7 mouse cellular contexts compared by ENCODE assay signal in genomic region chr12:80730567-80730966, GRCm38 (mm10). TPM values are rescaled to one million over a fixed set of nuclear protein-coding genes. Genes with fewer than 3 reads are reported as not detected.
DNase-seq lines count a peak whose midpoint lies in the region; ATAC-seq and TF ChIP-seq lines count a peak whose summit lies in the region.

No protein-coding gene starts in this region.

- H3K9ac ChIP-seq in forebrain, postnatal 0 days, result no peak overlapping the region; the same call in 1 of the 2 replicates
- H3K9ac ChIP-seq in hindbrain, embryonic 16.5 days (ENCODE audit: low read depth, low read length), result no peak overlapping the region

- H3K4me3 ChIP-seq in cerebellum, adult 2 months (replicated peaks; ENCODE audit: insufficient read depth, low read depth, low read length), result no peak overlapping the region
- no peak overlapping the region for H3K4me3 ChIP-seq in forebrain, postnatal 0 days (ENCODE audit: low read depth, low read length)
- H3K4me3 ChIP-seq in hindbrain, embryonic 16.5 days (ENCODE audit: low read length), result no peak overlapping the region

- DNase-seq in NIH3T3 (ENCODE audit: low read depth), result peak; percentile 87
- peak; percentile 63 to 72 for DNase-seq in cerebellum, adult 2 months
- DNase-seq in forebrain, postnatal 0 days, result peak; percentile 86
- DNase-seq in left cerebral cortex, adult 18-20 months (ENCODE audit: low spot score in 2 of 2), result peak; percentile 68 to 74
- DNase-seq in lung, postnatal 36 days, result peak; percentile 66
- peak; percentile 18 for DNase-seq in skeletal muscle tissue, adult 2 months (ENCODE audit: low read depth, low spot score)

- H3K4me2 ChIP-seq in forebrain, postnatal 0 days (ENCODE audit: low read depth), result peak overlapping the region; percentile 11
- H3K4me2 ChIP-seq in hindbrain, embryonic 16.5 days (ENCODE audit: low read length), result peak overlapping the region; percentile 27

- no peaks in the 10 kb centered on the region for H3K9me3 ChIP-seq in forebrain, postnatal 0 days (ENCODE audit: low read length)
- H3K9me3 ChIP-seq in hindbrain, embryonic 16.5 days (ENCODE audit: control insufficient read depth, low read length), result no peaks in the 10 kb centered on the region

- no peaks in the 10 kb centered on the region for H3K27me3 ChIP-seq in cerebellum, adult 2 months (ENCODE audit: control insufficient read depth, insufficient read depth, low read length)
- H3K27me3 ChIP-seq in forebrain, postnatal 0 days (ENCODE audit: insufficient read depth, low read length), result no peaks in the 10 kb centered on the region
- H3K27me3 ChIP-seq in hindbrain, embryonic 16.5 days (replicated peaks; ENCODE audit: control insufficient read depth, insufficient read depth, low read length), result no peaks in the 10 kb centered on the region

- 3% methylated on average over 9 of the region's 9 CpGs for WGBS in cerebellum, adult 2 months
- 3% methylated on average over 9 of the region's 9 CpGs for WGBS in forebrain, postnatal 0 days
- 5% methylated on average over 9 of the region's 9 CpGs for WGBS in hindbrain, embryonic 16.5 days

- TF ChIP-seq POLR2A in cerebellum, adult 2 months (IDR thresholded peaks at IDR 0.05; ENCODE audit: borderline replicate concordance, insufficient read depth, low read length), result no peak

- peak; percentile 96 for ATAC-seq in forebrain, postnatal 0 days
- ATAC-seq in hindbrain, embryonic 16.5 days, result peak; percentile 89

- no peaks in the 10 kb centered on the region for H3K4me1 ChIP-seq in cerebellum, adult 2 months (ENCODE audit: control insufficient read depth, insufficient read depth, low read length)
- no peaks in the 10 kb centered on the region for H3K4me1 ChIP-seq in forebrain, postnatal 0 days (ENCODE audit: insufficient read depth)
- H3K4me1 ChIP-seq in hindbrain, embryonic 16.5 days (ENCODE audit: control insufficient read depth, insufficient read depth, low read depth, low read length), result peaks cover 2% of the 10 kb centered on the region; the same call in 1 of the 2 replicates

- peak; percentile 76; the same call in 1 of the 2 replicates for TF ChIP-seq CTCF in cerebellum, adult 2 months (IDR thresholded peaks at IDR 0.05; ENCODE audit: borderline replicate concordance, insufficient read depth, low read depth, low read length)
- peak; percentile 93 for TF ChIP-seq CTCF in forebrain, postnatal 0 days (IDR thresholded peaks at IDR 0.05; ENCODE audit: low read depth)

- no peaks in the 10 kb centered on the region for H3K36me3 ChIP-seq in forebrain, postnatal 0 days (ENCODE audit: insufficient read depth)
- no peaks in the 10 kb centered on the region for H3K36me3 ChIP-seq in hindbrain, embryonic 16.5 days (ENCODE audit: control insufficient read depth, insufficient read depth, low read length)

- H3K27ac ChIP-seq in cerebellum, adult 2 months (ENCODE audit: insufficient read depth, low read length), result no peak overlapping the region
- peak overlapping the region; percentile 45; the same call in 1 of the 2 replicates for H3K27ac ChIP-seq in forebrain, postnatal 0 days (ENCODE audit: low read depth, low read length)
- H3K27ac ChIP-seq in hindbrain, embryonic 16.5 days (ENCODE audit: low read depth, low read length), result peak overlapping the region; percentile 13; the same call in 1 of the 2 replicates

RNA-seq across cellular contexts. Expression of gene Ccdc177, which starts 29.9 kb away (rescaled TPM):
- polyA plus RNA-seq in cerebellum, adult 2 months (2012; rRNA removed), result 4.9 and 5.4 TPM in 2 replicates
- 19.1 and 23.5 TPM in 2 replicates for total RNA-seq in forebrain, postnatal 0 days (2014; rRNA removed)
- 1.6 and 2.3 TPM in 2 replicates for polyA plus RNA-seq in forebrain, postnatal 0 days (2015; fragmentation: Nextera tagmentation; extraction: Ambion mirVana)
- polyA plus RNA-seq in hindbrain, embryonic 16.5 days (2015; fragmentation: Nextera tagmentation; extraction: Ambion mirVana), result 2.0 and 2.3 TPM in 2 replicates
- 10 to 100 TPM; 11.4 to 12.2 TPM for total RNA-seq in left cerebral cortex, adult 18-20 months (2021)

RNA-seq across cellular contexts. Expression of gene Plekhd1, which starts 38.2 kb away (rescaled TPM):
- 61.7 and 66.3 TPM in 2 replicates for polyA plus RNA-seq in cerebellum, adult 2 months (2012; rRNA removed)
- total RNA-seq in forebrain, postnatal 0 days (2014; rRNA removed), result 0.77 and 1.1 TPM in 2 replicates
- polyA plus RNA-seq in forebrain, postnatal 0 days (2015; fragmentation: Nextera tagmentation; extraction: Ambion mirVana), result 0.70 and 1.3 TPM in 2 replicates
- polyA plus RNA-seq in hindbrain, embryonic 16.5 days (2015; fragmentation: Nextera tagmentation; extraction: Ambion mirVana), result 6.8 and 7.0 TPM in 2 replicates
- 1 to 10 TPM; 2.1 to 3.6 TPM for total RNA-seq in left cerebral cortex, adult 18-20 months (2021)

RNA-seq across cellular contexts. Expression of gene Susd6, which starts 59.7 kb away (rescaled TPM):
- 46.3 and 54.8 TPM in 2 replicates for polyA plus RNA-seq in cerebellum, adult 2 months (2012; rRNA removed)
- total RNA-seq in forebrain, postnatal 0 days (2014; rRNA removed), result 12.5 and 15.3 TPM in 2 replicates
- 6.8 and 8.0 TPM in 2 replicates for polyA plus RNA-seq in forebrain, postnatal 0 days (2015; fragmentation: Nextera tagmentation; extraction: Ambion mirVana)
- polyA plus RNA-seq in hindbrain, embryonic 16.5 days (2015; fragmentation: Nextera tagmentation; extraction: Ambion mirVana), result 9.9 and 12.1 TPM in 2 replicates
- total RNA-seq in left cerebral cortex, adult 18-20 months (2021), result 10 to 100 TPM; 34.8 to 35.7 TPM

Comparison
In these comparisons a context has a peak if more than half of its experiments do, and no peak if none do; other contexts are left out.
1. DNase-seq: peak in every context shown above with its lines; median percentile 87 in NIH3T3; 86 in forebrain, postnatal 0 days; 71 in left cerebral cortex, adult 18-20 months; 68 in cerebellum, adult 2 months; 66 in lung, postnatal 36 days; 18 in skeletal muscle tissue, adult 2 months.